Mouse (Mus musculus): Measurements from ENCODE around the gene Fto. TPM values are rescaled to one million over a fixed set of nuclear protein-coding genes. Genes with fewer than 3 reads are reported as not detected.

Gene Fto
- polyA plus RNA-seq, 1 experiment from 2014 or later: 19.9 TPM

- H3K9ac ChIP-seq (ENCODE audit: low read depth, low read length): no peak overlapping the region
- ATAC-seq (ENCODE audit: low read depth): no peak
- no peaks in the 10 kb centered on the region for H3K4me1 ChIP-seq (ENCODE audit: control insufficient read depth, low read depth, low read length)
- no peaks in the 10 kb centered on the region for H3K27me3 ChIP-seq (ENCODE audit: control insufficient read depth, insufficient read depth, low read depth, low read length)
- no peak overlapping the region for H3K27ac ChIP-seq (ENCODE audit: low read length)
- no peak overlapping the region for H3K4me2 ChIP-seq (ENCODE audit: low read depth, low read length)
- no peaks in the 10 kb centered on the region for H3K36me3 ChIP-seq (ENCODE audit: control insufficient read depth, insufficient read depth)
- no peaks in the 10 kb centered on the region for H3K9me3 ChIP-seq (replicated peaks; ENCODE audit: control insufficient read depth, low read length)
- 59% methylated on average over 7 of the region's 7 CpGs for WGBS (ENCODE audit: insufficient replicate concordance)
- no peak overlapping the region for H3K4me3 ChIP-seq (ENCODE audit: low read depth, low read length)
These were observed 297.9 kb downstream of the Fto start for GRCm38 (mm10) chr8:91611191-91611590.

GRCm38 (mm10) chr8:91611723-91612362 is 298.5 kb downstream of the Fto start:
- H3K27ac ChIP-seq (ENCODE audit: low read length): no peak overlapping the region
- H3K4me3 ChIP-seq (ENCODE audit: low read depth, low read length): no peak overlapping the region
- no peaks in the 10 kb centered on the region for H3K27me3 ChIP-seq (ENCODE audit: control insufficient read depth, insufficient read depth, low read depth, low read length)
- H3K36me3 ChIP-seq (ENCODE audit: control insufficient read depth, insufficient read depth): no peaks in the 10 kb centered on the region
- H3K4me2 ChIP-seq (ENCODE audit: low read depth, low read length): no peak overlapping the region
- H3K4me1 ChIP-seq (ENCODE audit: control insufficient read depth, low read depth, low read length): no peaks in the 10 kb centered on the region
- no peaks in the 10 kb centered on the region for H3K9me3 ChIP-seq (replicated peaks; ENCODE audit: control insufficient read depth, low read length)
- ATAC-seq (ENCODE audit: low read depth): no peak
- H3K9ac ChIP-seq (ENCODE audit: low read depth, low read length): no peak overlapping the region
- WGBS (ENCODE audit: insufficient replicate concordance): 81% methylated on average over 14 of the region's 14 CpGs

GRCm38 (mm10) chr8:91612387-91613130 is 299.2 kb downstream of the Fto start:
- ATAC-seq (ENCODE audit: low read depth): no peak
- Histone ChIP-seq H3K27me3 (ENCODE audit: control insufficient read depth, insufficient read depth, low read depth, low read length) (no peaks in the 10 kb centered on the region), H3K4me3 (ENCODE audit: low read depth, low read length) (no peak overlapping the region), H3K27ac (ENCODE audit: low read length) (no peak overlapping the region), H3K4me2 (ENCODE audit: low read depth, low read length) (no peak overlapping the region), H3K9ac (ENCODE audit: low read depth, low read length) (no peak overlapping the region), H3K36me3 (ENCODE audit: control insufficient read depth, insufficient read depth) (no peaks in the 10 kb centered on the region), H3K4me1 (ENCODE audit: control insufficient read depth, low read depth, low read length) (no peaks in the 10 kb centered on the region), H3K9me3 (replicated peaks; ENCODE audit: control insufficient read depth, low read length) (no peaks in the 10 kb centered on the region)
- WGBS (ENCODE audit: insufficient replicate concordance): 61% methylated on average over 18 of the region's 18 CpGs

- Histone ChIP-seq H3K4me3 (ENCODE audit: low read depth, low read length) (no peak overlapping the region), H3K27me3 (ENCODE audit: control insufficient read depth, insufficient read depth, low read depth, low read length) (no peaks in the 10 kb centered on the region), H3K36me3 (ENCODE audit: control insufficient read depth, insufficient read depth) (no peaks in the 10 kb centered on the region), H3K4me1 (ENCODE audit: control insufficient read depth, low read depth, low read length) (no peaks in the 10 kb centered on the region), H3K9ac (ENCODE audit: low read depth, low read length) (no peak overlapping the region), H3K9me3 (replicated peaks; ENCODE audit: control insufficient read depth, low read length) (no peaks in the 10 kb centered on the region), H3K27ac (ENCODE audit: low read length) (no peak overlapping the region), H3K4me2 (ENCODE audit: low read depth, low read length) (no peak overlapping the region)
- no peak for ATAC-seq (ENCODE audit: low read depth)
- WGBS (ENCODE audit: insufficient replicate concordance): 30% methylated on average over 9 of the region's 9 CpGs
These were observed 300.3 kb downstream of the Fto start for GRCm38 (mm10) chr8:91613603-91614002.

GRCm38 (mm10) chr8:91615196-91615595 is 301.9 kb downstream of the Fto start:
- Histone ChIP-seq H3K36me3 (ENCODE audit: control insufficient read depth, insufficient read depth) (no peaks in the 10 kb centered on the region), H3K27ac (ENCODE audit: low read length) (no peak overlapping the region), H3K9me3 (replicated peaks; ENCODE audit: control insufficient read depth, low read length) (no peaks in the 10 kb centered on the region), H3K4me2 (ENCODE audit: low read depth, low read length) (no peak overlapping the region), H3K27me3 (ENCODE audit: control insufficient read depth, insufficient read depth, low read depth, low read length) (no peaks in the 10 kb centered on the region), H3K4me3 (ENCODE audit: low read depth, low read length) (no peak overlapping the region), H3K9ac (ENCODE audit: low read depth, low read length) (no peak overlapping the region), H3K4me1 (ENCODE audit: control insufficient read depth, low read depth, low read length) (no peaks in the 10 kb centered on the region)
- 71% methylated on average over 8 of the region's 8 CpGs for WGBS (ENCODE audit: insufficient replicate concordance)
- no peak for ATAC-seq (ENCODE audit: low read depth)

- H3K4me2 ChIP-seq (ENCODE audit: low read depth, low read length): no peak overlapping the region
- H3K4me1 ChIP-seq (ENCODE audit: control insufficient read depth, low read depth, low read length): no peaks in the 10 kb centered on the region
- no peak for ATAC-seq (ENCODE audit: low read depth)
- no peaks in the 10 kb centered on the region for H3K27me3 ChIP-seq (ENCODE audit: control insufficient read depth, insufficient read depth, low read depth, low read length)
- no peak overlapping the region for H3K9ac ChIP-seq (ENCODE audit: low read depth, low read length)
- H3K4me3 ChIP-seq (ENCODE audit: low read depth, low read length): no peak overlapping the region
- no peaks in the 10 kb centered on the region for H3K36me3 ChIP-seq (ENCODE audit: control insufficient read depth, insufficient read depth)
- WGBS (ENCODE audit: insufficient replicate concordance): 74% methylated on average over 11 of the region's 11 CpGs
- no peaks in the 10 kb centered on the region for H3K9me3 ChIP-seq (replicated peaks; ENCODE audit: control insufficient read depth, low read length)
- no peak overlapping the region for H3K27ac ChIP-seq (ENCODE audit: low read length)
These were observed 302.7 kb downstream of the Fto start for GRCm38 (mm10) chr8:91615781-91616683.

GRCm38 (mm10) chr8:91617772-91618171 is 304.4 kb downstream of the Fto start:
- H3K4me3 ChIP-seq (ENCODE audit: low read depth, low read length): no peak overlapping the region
- no peak overlapping the region for H3K4me2 ChIP-seq (ENCODE audit: low read depth, low read length)
- no peaks in the 10 kb centered on the region for H3K9me3 ChIP-seq (replicated peaks; ENCODE audit: control insufficient read depth, low read length)
- no peak overlapping the region for H3K9ac ChIP-seq (ENCODE audit: low read depth, low read length)
- no peaks in the 10 kb centered on the region for H3K27me3 ChIP-seq (ENCODE audit: control insufficient read depth, insufficient read depth, low read depth, low read length)
- H3K36me3 ChIP-seq (ENCODE audit: control insufficient read depth, insufficient read depth): no peaks in the 10 kb centered on the region
- ATAC-seq (ENCODE audit: low read depth): no peak
- no peak overlapping the region for H3K27ac ChIP-seq (ENCODE audit: low read length)
- WGBS (ENCODE audit: insufficient replicate concordance): 76% methylated on average over 5 of the region's 5 CpGs
- H3K4me1 ChIP-seq (ENCODE audit: control insufficient read depth, low read depth, low read length): no peaks in the 10 kb centered on the region

GRCm38 (mm10) chr8:91622757-91623156 is 309.4 kb downstream of the Fto start:
- 58% methylated on average over 12 of the region's 12 CpGs for WGBS (ENCODE audit: insufficient replicate concordance)
- H3K4me1 ChIP-seq (ENCODE audit: control insufficient read depth, low read depth, low read length): no peaks in the 10 kb centered on the region
- H3K36me3 ChIP-seq (ENCODE audit: control insufficient read depth, insufficient read depth): no peaks in the 10 kb centered on the region
- no peaks in the 10 kb centered on the region for H3K9me3 ChIP-seq (replicated peaks; ENCODE audit: control insufficient read depth, low read length)
- no peak overlapping the region for H3K27ac ChIP-seq (ENCODE audit: low read length)
- no peak overlapping the region for H3K4me2 ChIP-seq (ENCODE audit: low read depth, low read length)
- no peaks in the 10 kb centered on the region for H3K27me3 ChIP-seq (ENCODE audit: control insufficient read depth, insufficient read depth, low read depth, low read length)
- no peak overlapping the region for H3K4me3 ChIP-seq (ENCODE audit: low read depth, low read length)
- no peak for ATAC-seq (ENCODE audit: low read depth)
- H3K9ac ChIP-seq (ENCODE audit: low read depth, low read length): no peak overlapping the region

Data from liver, embryonic 16.5 days (tissue).